Mouse (Mus musculus) fibroblast of lung, adult 2 months (primary cell): ENCODE measurements around the gene En1.

Experiments used
- DNase-seq: peaks from one replicate; pipeline ENCODE4 v3.0.0-alpha.2; 2011; ENCODE audit warnings: low read depth

En1 gene

DNA sequence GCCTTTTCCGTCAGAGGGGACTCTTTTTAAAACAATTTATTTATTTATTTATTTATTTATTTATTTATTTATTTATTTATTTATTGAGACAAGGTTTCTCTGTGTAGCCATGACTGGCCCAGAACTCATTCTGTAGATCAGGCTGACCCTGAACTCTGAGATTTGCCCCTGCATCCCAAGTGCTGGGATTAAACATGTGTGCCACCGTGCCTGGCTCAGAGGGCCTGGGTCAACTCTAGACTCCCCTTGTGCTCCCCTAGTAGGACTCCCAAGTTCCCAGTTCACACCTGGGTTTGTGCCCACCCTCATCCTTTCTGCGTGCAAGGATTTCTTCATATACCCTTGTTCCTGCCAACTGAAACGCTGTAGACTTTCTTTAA is 25.4 kb downstream of the En1 start:
- no peak for DNase-seq

GRCm38 (mm10) chr1:120628821-120629220 is 26.6 kb downstream of the En1 start:
- DNase-seq: no peak

- DNase-seq: no peak
These were observed 41.2 kb downstream of the En1 start for GRCm38 (mm10) chr1:120643380-120643779.

DNA sequence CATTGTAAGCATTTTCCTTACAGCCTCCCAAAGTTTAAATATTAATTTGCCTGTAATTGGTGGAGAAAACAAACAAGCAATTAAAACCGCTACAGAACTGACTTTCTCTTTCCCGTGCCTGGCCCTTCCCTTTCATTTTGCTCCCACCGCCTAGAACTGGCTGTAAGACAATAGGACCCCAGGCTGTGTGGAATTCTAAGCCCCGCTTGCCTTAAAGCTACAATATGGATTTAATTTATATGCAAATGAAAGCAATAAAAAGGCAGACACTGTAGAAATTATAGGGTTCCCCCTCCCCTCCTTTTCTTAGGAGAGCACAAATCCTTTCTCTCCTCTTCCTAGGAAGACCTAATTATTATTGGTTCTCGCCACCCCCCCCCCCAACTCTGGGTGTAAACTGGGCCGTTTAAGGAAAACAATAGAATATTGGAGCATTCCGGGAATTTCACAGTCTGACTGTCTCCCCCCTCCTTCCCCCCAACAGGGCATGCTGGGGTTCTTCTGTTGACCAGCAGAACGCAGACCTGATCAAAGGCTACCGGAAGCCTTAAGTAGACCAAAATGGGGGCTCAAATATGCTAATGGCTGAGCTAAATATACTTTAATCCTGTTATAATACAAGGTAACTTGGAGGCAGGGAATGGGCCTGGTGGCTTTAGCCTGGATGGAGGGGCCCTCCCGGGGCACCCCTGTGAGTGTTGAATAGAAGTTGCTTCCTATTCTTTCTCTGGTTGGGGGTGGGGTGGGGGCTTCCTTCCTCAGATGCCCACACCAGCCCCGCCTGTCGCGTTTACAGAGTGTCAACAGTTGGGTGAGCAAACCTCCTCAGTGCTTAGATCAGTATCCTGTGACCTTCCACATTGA is 41.9 kb downstream of the En1 start:
- DNase-seq: no peak

DNA sequence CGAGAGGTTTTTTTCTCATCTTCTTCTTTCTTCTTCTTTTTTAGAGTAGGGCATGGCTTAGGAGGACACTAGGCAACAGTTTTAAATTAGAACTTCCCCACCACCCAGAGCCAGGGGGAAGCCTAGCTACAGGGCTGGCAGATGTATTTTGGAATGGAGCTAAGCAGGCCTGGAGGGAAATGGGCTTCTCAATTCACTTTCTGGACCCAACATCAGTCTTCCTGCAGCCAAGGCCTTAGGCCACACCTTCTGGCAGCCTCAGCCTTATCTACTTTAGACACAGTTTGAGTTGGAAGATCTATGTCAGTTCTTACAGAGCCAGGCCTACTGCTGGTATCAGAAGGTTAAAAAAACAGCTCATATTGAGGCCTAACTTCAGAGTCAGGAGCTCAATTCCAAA is 42.5 kb downstream of the En1 start:
- no peak for DNase-seq

DNA sequence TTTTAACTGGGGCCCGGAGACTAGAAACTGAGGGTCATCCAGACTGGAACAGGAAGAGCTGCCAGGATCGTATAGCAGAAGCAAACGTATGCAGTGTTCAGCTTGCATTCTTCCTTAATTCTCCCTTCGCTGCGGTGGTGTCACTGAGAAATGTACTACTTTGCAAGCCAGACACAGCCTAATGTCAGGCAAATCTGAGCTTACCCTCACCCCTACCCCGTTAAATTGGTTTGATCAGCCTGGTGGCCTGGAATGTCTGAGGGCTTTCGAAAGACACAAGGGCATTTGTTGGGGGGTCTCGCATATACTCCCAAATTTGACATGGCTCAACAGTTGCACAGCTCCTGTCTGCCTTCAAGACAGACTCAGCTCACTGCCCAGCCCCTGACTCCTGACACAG is 47.9 kb downstream of the En1 start:
- DNase-seq: no peak

DNA sequence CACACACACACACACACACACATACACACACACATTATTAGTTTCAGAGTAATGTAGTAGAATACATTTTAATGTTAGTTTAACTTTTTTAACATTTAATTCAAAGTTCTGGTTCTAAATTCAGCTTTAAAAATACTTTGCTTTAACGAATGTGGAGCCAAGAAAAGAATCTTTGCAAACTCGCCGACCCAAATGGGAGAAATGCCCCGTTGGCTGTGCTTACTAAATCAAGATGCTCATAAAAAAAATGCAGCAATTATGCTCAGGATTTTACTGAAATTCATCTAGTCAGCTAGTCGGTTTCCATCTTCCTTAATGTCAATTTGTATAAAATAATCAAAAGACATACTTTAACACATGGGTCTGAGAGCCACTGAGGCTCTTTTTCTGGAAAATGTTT is 49.8 kb downstream of the En1 start:
- DNase-seq: no peak

DNA sequence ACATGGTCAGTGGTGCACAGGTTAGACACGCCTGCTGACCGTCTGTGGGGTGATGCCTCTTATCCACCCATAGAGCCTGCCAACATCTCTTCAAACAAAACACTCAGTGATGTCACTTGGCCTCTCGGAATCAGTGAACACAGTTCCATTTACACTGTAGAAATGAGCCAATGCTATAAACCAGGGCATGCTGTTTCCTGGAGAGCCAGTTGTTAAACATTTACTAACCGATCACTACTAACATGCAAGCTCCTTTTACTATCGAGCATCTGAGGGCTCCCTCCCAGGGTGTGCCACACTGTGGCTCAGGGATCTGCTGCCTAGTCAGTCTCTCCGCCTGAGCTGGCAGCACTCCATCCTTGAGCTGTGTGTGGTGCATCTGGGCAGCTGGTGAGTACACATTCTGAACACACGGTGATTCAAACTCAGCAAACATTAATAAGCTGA is 52.8 kb downstream of the En1 start:
- peak; percentile 4 for DNase-seq
